Mouse (Mus musculus) thymus, adult 2 months (tissue): ENCODE measurements at regions not wholly inside any gene's neighbourhood (a gene's known extent, or its start where the extent isn't known, plus 50 kb on each side); places are given as distances from the start of the nearest gene placed in this dataset.

Source experiments
- CTCF ChIP-seq: fragments of 200-500 bp; IDR thresholded peaks from 2 replicates; pipeline ENCODE4 v1.5.1; 2012; ENCODE audit warnings: mild to moderate bottlenecking, control low read depth, low read length, moderate library complexity, borderline replicate concordance; ENCODE audit not compliant: control insufficient read depth, poor library complexity, insufficient read depth; ENCODE audit errors: extremely low read depth
- POLR2A ChIP-seq: fragments of 200-500 bp; IDR thresholded peaks from 2 replicates; pipeline ENCODE4 v1.6.1; 2012; ENCODE audit warnings: mild to moderate bottlenecking, low read length, control low read depth, moderate library complexity; ENCODE audit not compliant: control insufficient read depth, poor library complexity, insufficient read depth; ENCODE audit errors: extremely low read depth

DNA sequence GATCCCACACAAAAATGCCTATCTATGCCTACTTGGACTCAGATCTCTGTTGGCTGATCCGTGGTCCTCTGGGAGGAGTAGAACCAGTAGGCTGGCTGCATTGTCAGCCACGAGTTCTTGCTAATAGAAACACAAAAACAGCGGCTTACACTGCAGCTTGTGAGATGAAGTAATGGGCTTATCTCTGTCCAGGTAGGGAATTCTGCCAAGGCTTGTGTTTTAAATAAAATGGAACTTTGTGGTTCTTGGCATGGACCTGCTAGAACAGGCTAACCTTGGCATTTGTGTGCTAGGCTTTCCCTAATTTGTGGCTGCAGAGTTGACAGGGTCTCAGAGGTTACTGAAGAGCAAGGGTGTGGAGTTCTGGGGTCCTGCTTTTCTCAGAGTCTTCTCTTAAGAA is 242.1 kb upstream of the Auts2 start:
- TF ChIP-seq CTCF (no peak), POLR2A (no peak)
